Mouse (Mus musculus): ENCODE data around the gene Dock2. TPM values are rescaled to one million over a fixed set of nuclear protein-coding genes. Genes with fewer than 3 reads are reported as not detected.

The Dock2 gene
- total and polyA plus RNA-seq, 3 experiments: 79.6 to 151 (median 133) TPM

DNA sequence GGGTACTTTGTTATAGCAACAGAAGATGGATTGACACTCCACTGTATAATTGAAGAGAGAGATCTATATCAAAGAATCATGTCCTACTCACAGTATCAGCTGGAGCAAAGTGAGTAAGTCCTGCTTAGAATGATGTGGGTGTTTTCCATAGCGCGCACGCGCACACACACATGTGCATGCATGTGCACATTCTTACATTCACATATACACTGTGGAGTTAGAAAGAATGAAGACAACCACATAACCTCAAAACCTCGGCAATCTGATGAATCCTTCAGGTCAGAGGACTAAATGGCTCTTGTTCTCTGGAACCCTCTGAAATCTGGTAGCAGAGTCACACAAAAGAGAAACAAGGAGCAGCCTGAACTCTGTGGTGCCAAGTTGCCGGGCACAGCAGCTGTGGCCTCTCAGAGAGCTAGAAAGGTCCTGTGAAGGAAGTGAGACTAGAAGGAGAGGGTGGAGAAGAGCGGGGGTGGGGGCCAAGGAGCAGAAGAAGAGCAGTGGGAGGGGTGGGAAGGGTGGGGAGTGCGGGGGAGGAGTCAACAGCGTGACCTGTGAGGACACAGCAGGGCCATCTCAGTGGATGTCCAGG is 10.3 kb downstream of the Dock2 start (continued):
- TF ChIP-seq NRF1 (IDR thresholded peaks at IDR 0.05; ENCODE audit: low read depth, low read length) (peak; percentile 73), SMC3 (IDR thresholded peaks at IDR 0.05; ENCODE audit: low read depth, low read length) (no peak)

- dilution Hi-C loops (cut with MboI; ENCODE audit: extremely low pct_ligation_motif_present, extremely low pct_unique_long_range_greater_than_20kb, low sequenced_read_pairs): no loop called here
- Histone ChIP-seq H3K36me3 (replicated peaks in 1 of 2; ENCODE audit: control insufficient read depth in 1 of 2, insufficient read depth in 1 of 2, low read length in 1 of 2) (peaks cover 17 to 59% of the 10 kb centered on the region in 2 experiments), H3K4me3 (replicated peaks in 1 of 3; ENCODE audit: low read depth in 2 of 3, low read length in 2 of 3, poor library complexity in 1 of 3) (peak overlapping the region; percentile 8 to 28 (median 26)), H3K4me2 (ENCODE audit: insufficient read depth, low read depth, poor library complexity, severe bottlenecking) (peak overlapping the region; percentile 77), H3K79me2 (replicated peaks; ENCODE audit: control insufficient read depth, extremely low read depth, insufficient read depth, poor library complexity, severe bottlenecking) (peaks cover 97% of the 10 kb centered on the region), H3K27ac (ENCODE audit: insufficient read depth, low read depth) (peak overlapping the region; percentile 71), H3K4me1 (ENCODE audit: control insufficient read depth in 1 of 2, insufficient read depth in 2 of 2) (peaks cover 52 to 95% of the 10 kb centered on the region in 2 experiments), H3K9me3 (replicated peaks; ENCODE audit: low read length) (peaks cover 4% of the 10 kb centered on the region), H3K27me3 (replicated peaks) (no peaks in the 10 kb centered on the region), H3K9ac (ENCODE audit: insufficient read depth, low read depth) (peak overlapping the region; percentile 49)
- in situ Hi-C loops (cut with MboI; ENCODE audit: low pct_ligation_motif_present, low pct_unique_long_range_greater_than_20kb, low sequenced_read_pairs): loop anchor here (5.0 kb wide), 1 partner anchor 44 kb away; no protein-coding TSS in a partner anchor
- peak; percentile 75 for DNase-seq (ENCODE audit: extremely low read depth)
- TF ChIP-seq KAT2A (IDR thresholded peaks at IDR 0.05; ENCODE audit: insufficient replicate concordance, low read length) (0 out of 2 replicates have a peak, but pooled peaks have one; percentile 36), NRF1 (IDR thresholded peaks at IDR 0.05; ENCODE audit: low read depth, low read length) (0 out of 2 replicates have a peak, but pooled peaks have one; percentile 34), ZKSCAN1 (IDR thresholded peaks at IDR 0.05; ENCODE audit: borderline replicate concordance, low read depth, low read length) (no peak), JUN (IDR thresholded peaks at IDR 0.05; ENCODE audit: insufficient read depth, low read depth, low read length) (no peak), MXI1 (IDR thresholded peaks at IDR 0.05; ENCODE audit: low read depth, low read length) (peak; percentile 84), SMC3 (IDR thresholded peaks at IDR 0.05; ENCODE audit: low read depth, low read length) (peak; percentile 31), USF1 (IDR thresholded peaks at IDR 0.05; ENCODE audit: low read depth, low read length) (peak; percentile 75), ELF1 (IDR thresholded peaks at IDR 0.05; ENCODE audit: low read depth, low read length) (peak; percentile 39; the same call in 1 of the 2 replicates), POLR2AphosphoS2 (IDR thresholded peaks at IDR 0.05; ENCODE audit: low read depth, low read length) (0 out of 2 replicates have a peak, but pooled peaks have one; percentile 56), MAFK (IDR thresholded peaks at IDR 0.05; ENCODE audit: insufficient replicate concordance, low read length) (peak; percentile 69; the same call in 1 of the 2 replicates), MEF2A (IDR thresholded peaks at IDR 0.05; ENCODE audit: borderline replicate concordance, low read depth, low read length) (peak; percentile 68; the same call in 1 of the 2 replicates), USF2 (conservative IDR thresholded peaks at IDR 0.05; ENCODE audit: low read depth, low read length) (peak; percentile 48; the same call in 1 of the 2 replicates), EP300 (IDR thresholded peaks at IDR 0.05; ENCODE audit: low read length) (peak; percentile 65), CHD1 (IDR thresholded peaks at IDR 0.05; ENCODE audit: low read depth, low read length) (peak; percentile 94; the same call in 1 of the 2 replicates), IRF4 (IDR thresholded peaks at IDR 0.05; ENCODE audit: low read depth, low read length) (peak; percentile 65; the same call in 1 of the 2 replicates), E2F4 (IDR thresholded peaks at IDR 0.05; ENCODE audit: insufficient replicate concordance, low read depth, low read length) (no peak), RCOR1 (conservative IDR thresholded peaks at IDR 0.05; ENCODE audit: low read depth, low read length) (0 out of 2 replicates have a peak, but pooled peaks have one; percentile 30), SIN3A (IDR thresholded peaks at IDR 0.05; ENCODE audit: low read length) (peak; percentile 69), MYC (IDR thresholded peaks at IDR 0.05; ENCODE audit: low read depth, low read length) (peak; percentile 63; the same call in 1 of the 2 replicates), MAX (IDR thresholded peaks at IDR 0.05; ENCODE audit: low read length) (peak; percentile 81), ZNF384 (IDR thresholded peaks at IDR 0.05; ENCODE audit: low read depth, low read length) (no peak), MAZ (IDR thresholded peaks at IDR 0.05; ENCODE audit: low read depth, low read length) (peak; percentile 82), PAX5 (IDR thresholded peaks at IDR 0.05; ENCODE audit: low read length) (no peak), UBTF (IDR thresholded peaks at IDR 0.05; ENCODE audit: low read depth, low read length) (0 out of 2 replicates have a peak, but pooled peaks have one; percentile 47), POLR2A (IDR thresholded peaks at IDR 0.05; ENCODE audit: low read depth, low read length) (peak; percentile 53; the same call in 1 of the 2 replicates), TBP (conservative IDR thresholded peaks at IDR 0.05; ENCODE audit: low read depth, low read length) (0 out of 2 replicates have a peak, but pooled peaks have one; percentile 29), RAD21 (IDR thresholded peaks at IDR 0.05; ENCODE audit: low read depth, low read length) (no peak), NELFE (IDR thresholded peaks at IDR 0.05; ENCODE audit: low read depth, low read length) (peak; percentile 43; the same call in 1 of the 2 replicates), JUND (conservative IDR thresholded peaks at IDR 0.05; ENCODE audit: low read depth, low read length) (peak; percentile 44; the same call in 1 of the 2 replicates), GABPA (IDR thresholded peaks at IDR 0.05; ENCODE audit: insufficient replicate concordance, low read depth, low read length) (no peak), ZMIZ1 (IDR thresholded peaks at IDR 0.05; ENCODE audit: low read depth, low read length) (peak; percentile 76; the same call in 1 of the 2 replicates), ETS1 (conservative IDR thresholded peaks at IDR 0.05; ENCODE audit: low read depth, low read length) (peak; percentile 44; the same call in 1 of the 2 replicates)
Measured at GRCm38 (mm10) chr11:34771221-34771986, 12.3 kb downstream of the Dock2 start.
